Mouse (Mus musculus) cerebellum, adult 8-10 months (tissue): ENCODE data around the gene Cenpm.
"Not testable (repeated sequence)": the region's sequence is repeated elsewhere in the genome, so short reads cannot be mapped to it uniquely, and the experiment has no call there.

Source experiments
- DNase-seq: peaks from one replicate; pipeline ENCODE4 v3.0.0; 2022

Cenpm gene

DNA sequence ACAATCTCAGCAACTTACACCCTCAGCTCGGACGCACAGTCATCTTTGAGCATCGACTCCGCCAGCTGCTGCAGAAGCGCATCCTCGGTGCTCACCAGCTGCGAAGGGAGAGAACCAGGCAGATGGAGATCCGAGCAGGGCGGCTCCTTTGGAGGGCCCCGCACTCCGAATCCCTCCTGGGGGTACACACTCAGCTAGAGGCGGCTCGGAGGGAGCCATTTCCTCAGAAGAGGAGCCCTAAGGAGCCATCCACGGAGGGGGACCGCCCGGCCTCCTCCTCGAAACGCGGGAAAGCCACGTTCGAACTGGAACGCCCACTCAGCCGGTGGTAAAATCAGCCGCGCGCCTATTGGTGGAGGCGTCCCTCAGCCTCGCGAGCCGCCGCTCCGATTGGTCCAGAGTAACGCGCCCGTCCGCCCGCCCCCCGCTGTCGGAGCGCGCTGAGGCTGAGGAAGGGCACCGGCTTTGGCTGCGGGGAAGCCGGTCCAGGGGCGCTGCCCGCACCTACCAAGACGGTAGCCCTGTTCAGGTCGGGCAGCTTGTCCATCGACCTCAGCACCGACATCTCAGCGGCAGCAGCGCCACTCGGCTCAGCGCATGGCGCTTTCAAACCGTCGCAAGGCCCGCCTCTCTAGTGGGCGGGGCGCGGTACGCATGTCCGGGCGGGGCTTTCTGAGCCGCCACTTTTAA, at the start of gene Cenpm:
Gene Cenpm, minus strand, starts transcription at position 634 of the 690 bp plus-strand sequence.
- DNase-seq, result peak; percentile 93

DNA sequence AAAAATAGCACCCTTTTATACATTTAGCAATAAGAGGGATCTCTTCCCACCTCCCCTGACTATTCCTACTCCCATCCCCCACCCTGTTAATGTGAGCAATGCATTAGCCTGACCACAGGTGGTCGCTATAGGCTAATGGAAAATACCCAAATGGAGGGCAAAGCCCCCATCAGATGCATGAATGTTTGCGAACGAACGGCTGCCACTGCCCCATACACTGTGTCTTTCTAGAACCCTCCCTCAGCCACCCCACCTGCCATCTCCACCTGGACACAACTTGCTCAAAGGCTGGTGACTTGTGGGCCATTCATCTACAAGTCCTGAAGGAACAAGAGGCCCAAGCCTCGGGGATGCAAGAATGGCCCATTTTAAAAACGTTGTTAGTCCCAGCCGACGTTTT, 49.5 kb upstream of the Cenpm start:
- DNase-seq, result no peak

DNA sequence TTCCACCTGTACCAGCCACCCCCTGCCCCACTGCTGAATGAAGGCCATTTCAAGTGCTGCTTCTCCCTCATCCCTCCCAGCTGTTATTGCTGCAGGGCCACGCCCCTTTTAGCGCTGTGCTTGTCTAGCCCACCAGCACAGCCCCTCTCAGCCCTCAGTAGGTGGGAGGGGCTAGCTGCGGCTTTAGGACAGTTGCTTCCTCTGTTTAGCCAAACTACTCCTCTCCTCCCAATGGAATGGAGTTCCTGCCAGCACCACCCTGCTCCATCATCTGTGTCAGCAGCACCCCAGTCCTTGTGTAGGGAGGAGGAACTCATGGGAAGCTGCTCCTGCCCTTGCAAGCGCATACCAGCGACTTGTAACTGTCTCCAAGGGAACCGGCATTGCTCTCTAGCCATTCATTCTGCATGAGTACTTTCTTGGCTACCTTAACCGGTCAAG, 48.7 kb upstream of the Cenpm start:
- DNase-seq, result no peak

DNA sequence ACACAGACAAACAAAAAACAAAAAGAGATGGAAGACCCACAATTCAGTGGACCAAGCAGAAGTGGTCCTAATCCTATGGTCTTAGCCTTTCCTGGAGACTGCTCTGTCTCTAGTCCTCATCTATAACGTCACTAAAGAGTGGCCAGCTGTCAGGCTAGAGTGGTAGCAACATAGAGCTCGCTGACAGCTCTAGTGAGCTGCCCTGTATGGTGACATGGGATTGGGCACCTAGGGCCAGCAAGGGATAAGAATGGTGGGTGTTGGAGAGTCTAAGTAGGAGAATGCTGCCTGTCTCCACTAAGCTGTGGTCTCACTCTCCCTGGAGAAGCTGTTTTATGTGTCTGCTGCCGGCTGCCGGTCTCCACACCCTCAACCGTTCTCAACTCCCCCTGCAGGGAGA, 48.3 kb upstream of the Cenpm start:
- DNase-seq, result no peak

DNA sequence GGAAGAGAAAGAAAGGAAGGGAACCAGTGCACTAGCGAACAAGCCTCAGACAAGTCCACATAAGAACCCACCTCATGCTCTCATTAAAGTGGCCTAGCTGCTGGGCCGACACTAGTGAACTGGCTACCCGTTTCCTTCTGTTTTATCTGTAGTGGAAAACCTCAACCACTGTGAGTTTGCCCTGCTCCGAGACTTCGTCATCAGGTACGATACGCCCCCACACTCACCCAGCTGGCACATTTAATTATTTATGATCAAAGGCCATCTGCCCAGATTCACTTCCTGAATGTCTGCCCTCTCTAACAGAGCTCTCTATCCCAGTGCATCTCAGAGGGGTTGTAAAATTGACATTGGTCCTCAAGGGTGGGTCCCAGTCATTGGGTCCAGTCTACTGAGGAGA, 45.7 kb upstream of the Cenpm start:
- no peak for DNase-seq

DNA sequence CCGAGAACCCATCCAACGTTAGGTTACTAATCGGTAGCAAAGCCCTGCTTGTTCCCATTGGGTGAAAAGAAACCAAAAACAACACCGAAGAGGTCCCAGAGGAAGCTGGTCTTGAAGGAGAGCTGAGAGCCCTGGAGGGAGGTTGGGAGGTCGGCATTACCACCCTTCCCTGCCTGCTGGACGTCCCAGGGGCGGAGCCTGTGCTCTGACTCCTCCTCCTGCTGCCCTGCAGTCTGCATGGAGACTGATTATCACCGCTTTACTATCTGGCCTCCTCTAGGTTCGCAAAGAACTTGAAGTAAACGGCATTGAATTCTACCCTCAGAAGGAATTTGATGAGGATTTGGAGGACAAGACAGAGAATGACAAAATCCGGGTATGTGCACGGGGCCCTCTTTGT, 41.6 kb upstream of the Cenpm start:
- no peak for DNase-seq

GRCm38 (mm10) chr15:82280638-82281037, 36.1 kb upstream of the Cenpm start:
- no peak for DNase-seq

GRCm38 (mm10) chr15:82277591-82277990, 33.0 kb upstream of the Cenpm start:
- DNase-seq, result peak; percentile 84

GRCm38 (mm10) chr15:82274927-82275901, 30.7 kb upstream of the Cenpm start:
- peak; percentile 85 for DNase-seq

GRCm38 (mm10) chr15:82274593-82274926, 30.0 kb upstream of the Cenpm start, which contains the start of gene Sept3:
Gene Sept3, plus strand, starts transcription at chr15:82274893.
- DNase-seq, result no peak

GRCm38 (mm10) chr15:82272295-82272694, 27.7 kb upstream of the Cenpm start:
- DNase-seq, result no peak

- peak; percentile 83 for DNase-seq
Measured at GRCm38 (mm10) chr15:82271201-82271600, 26.7 kb upstream of the Cenpm start.

DNA sequence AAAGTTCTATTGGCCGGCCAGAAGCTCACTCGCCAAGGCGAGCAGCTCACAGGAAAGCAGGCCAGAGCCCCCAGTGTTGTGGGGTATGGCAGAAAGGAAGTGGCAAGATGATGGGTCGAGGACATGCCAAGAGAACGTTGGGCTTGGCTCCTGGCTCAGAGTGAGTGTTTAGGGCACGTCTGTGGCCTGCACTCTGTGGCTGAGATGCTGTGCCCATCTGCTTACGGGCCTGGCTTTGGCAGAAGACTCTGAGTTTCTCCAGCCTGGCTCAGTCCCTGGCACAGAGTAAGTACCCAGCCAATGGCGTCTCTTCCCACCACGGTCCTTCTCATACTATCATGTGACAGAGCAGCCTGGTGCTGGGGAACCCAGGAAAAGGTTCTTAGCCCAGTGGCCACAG, 24.2 kb upstream of the Cenpm start:
- peak; percentile 59 for DNase-seq

DNA sequence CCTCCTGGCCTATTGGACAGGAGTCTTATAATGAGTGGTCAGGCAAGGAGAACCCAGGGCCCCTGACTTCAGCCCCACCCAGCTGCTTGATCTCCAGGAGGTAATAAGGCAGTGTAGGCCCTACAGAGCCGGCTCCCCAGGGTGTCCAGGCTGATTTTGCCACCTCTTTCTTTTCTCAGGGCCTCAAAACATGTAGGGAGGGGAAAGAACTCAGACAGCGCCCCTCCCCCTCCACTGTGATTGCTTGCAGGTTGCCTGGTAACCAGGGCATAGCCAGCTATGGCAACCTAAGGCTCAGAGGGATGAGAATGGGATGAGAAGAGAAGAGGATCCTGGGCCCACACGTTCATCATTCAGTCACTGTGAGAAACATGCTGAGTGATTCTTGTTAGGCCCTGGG, 23.6 kb upstream of the Cenpm start:
- DNase-seq, result no peak

DNA sequence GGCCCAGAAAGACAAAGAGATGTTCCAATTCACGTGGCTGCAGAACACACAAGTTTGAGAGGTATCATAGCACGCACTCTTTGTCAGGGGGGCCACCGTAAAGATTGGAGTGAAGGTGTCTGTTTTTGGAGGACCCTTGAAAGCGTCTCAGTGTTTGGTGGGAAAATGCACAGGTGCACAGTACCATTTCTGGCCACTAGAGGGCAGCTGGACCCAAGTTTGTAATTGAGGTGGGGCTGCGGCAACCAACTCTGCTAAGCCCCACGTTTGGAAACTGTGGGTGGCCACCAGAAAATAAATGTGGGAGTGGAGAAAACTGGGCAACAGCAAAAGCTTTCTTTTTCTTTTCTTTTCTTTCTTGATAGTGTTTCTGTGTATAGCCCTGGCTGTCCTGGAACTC, 21.8 kb upstream of the Cenpm start:
- peak; percentile 81 for DNase-seq

- peak; percentile 72 for DNase-seq
Measured at GRCm38 (mm10) chr15:82259510-82259909, 15.0 kb upstream of the Cenpm start.

- DNase-seq, result peak; percentile 74
Measured at GRCm38 (mm10) chr15:82255944-82256383, 11.4 kb upstream of the Cenpm start.

GRCm38 (mm10) chr15:82255248-82255647, 10.7 kb upstream of the Cenpm start:
- DNase-seq, result no peak

DNA sequence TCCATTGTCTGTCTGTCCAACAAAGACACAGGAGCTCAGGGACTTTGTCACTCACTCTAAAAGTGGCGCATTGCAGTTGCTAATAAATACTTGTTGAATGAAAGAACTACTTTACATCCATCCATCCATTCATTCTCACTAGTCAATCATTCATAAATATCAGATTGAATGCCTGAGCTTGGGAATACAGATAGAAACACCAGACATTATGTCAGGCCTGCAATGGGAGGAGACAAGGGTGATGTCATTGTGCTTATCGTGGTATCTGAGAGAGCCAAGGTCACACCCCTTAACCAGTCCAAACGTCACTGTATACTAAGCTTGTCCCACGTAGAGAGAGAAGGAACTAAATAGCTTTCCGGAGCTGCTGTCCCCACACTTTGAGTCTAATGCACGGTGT, 7.5 kb upstream of the Cenpm start, which contains the start of gene 1500009C09Rik:
Gene 1500009C09Rik, plus strand, starts transcription at position 301 of the 400 bp plus-strand sequence.
- no peak for DNase-seq

DNA sequence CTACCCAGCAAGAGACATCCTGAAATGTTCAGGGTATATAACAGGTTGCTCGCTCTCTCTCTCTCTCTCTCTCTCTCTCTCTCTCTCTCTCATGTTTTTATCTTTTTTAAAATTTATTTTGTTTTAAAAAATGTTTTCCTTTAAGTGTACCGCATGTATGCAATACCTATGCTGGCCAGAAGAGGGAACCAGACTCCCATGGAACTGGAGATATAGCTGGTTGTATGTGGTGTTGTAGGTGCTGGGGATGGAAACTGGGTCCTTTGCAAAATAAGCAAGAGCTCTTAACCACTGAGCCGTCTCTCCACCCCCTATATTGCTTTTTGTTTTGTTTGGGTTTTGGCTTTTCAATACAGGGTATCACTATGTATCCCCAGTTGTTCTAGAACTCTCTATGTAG, 7.0 kb upstream of the Cenpm start:
- no peak for DNase-seq

DNA sequence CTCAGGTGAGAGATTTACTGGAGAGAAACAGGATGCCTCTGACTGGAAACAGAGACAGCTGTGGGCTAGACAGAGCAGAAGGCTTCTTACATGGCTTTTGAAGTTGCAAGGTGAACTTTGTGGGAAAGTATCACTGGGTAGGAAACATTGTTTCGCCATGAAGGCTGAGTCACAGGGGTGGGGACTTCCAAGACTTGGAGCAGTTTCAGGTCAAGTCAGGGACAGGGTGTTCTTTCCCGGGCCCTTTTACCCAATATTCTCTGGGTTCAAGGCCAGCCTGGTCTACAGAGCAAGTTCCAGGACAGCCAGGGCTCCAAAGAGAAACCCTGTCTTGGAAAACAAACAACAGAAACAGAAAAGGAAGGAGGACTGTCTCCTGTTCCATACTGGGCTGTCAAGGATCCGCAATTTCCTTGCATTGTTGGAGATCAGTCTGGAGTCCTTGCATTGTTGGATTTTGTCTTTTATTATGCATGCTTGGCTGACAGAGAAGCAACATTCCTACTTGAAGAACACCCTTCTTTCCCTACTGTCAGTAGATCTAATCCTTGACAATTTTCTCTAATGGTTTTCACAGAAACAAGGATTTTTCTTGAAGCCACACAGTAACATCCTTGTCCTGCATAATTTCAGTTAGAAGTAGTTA, 2.7 kb upstream of the Cenpm start:
- no peak for DNase-seq

- DNase-seq, result not testable (repeated sequence)
Measured at GRCm38 (mm10) chr15:82244805-82245161, 235 bp upstream of the Cenpm start.

- DNase-seq, result no peak
Measured at GRCm38 (mm10) chr15:82243742-82244114, 820 bp downstream of the Cenpm start.
